Mouse (Mus musculus) G1E-ER4 (cell line): Measurements from ENCODE around the gene Apoc2. TPM values are rescaled to one million over a fixed set of nuclear protein-coding genes. Genes with fewer than 3 reads are reported as not detected.

Experiments
- GATA1 ChIP-seq: IDR thresholded peaks from one replicate; pipeline ENCODE4 v1.8.0; 2012; ENCODE audit warnings: low read length, inconsistent platforms
- polyA plus RNA-seq: library from polyadenylated mRNA; stranded (reverse); fragments of >175 nt; gene quantifications from 2 replicates; pipeline ENCODE4 v1.2.3, GENCODE M21; 2012

Apoc2 gene
- polyA plus RNA-seq, 1 experiment: not detected

DNA sequence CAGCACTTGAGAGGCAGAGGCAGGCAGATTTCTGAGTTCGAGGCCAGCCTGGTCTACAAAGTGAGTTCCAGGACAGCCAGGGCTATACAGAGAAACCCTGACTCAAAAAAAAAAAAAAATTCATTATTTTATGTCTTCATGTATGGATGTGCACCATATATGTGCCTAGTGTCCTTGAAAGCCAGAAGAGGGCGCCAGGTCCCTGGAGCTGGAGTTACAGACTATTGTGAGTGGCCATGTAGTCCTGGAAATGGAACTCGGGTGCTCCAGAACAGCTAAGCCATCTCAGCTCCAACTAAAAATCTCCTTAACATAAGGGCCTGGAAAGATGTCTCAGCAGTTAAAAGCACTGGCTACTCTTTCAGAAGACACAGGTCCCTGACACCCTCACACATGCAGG, 11.0 kb downstream of the Apoc2 start:
- TF ChIP-seq GATA1: no peak

DNA sequence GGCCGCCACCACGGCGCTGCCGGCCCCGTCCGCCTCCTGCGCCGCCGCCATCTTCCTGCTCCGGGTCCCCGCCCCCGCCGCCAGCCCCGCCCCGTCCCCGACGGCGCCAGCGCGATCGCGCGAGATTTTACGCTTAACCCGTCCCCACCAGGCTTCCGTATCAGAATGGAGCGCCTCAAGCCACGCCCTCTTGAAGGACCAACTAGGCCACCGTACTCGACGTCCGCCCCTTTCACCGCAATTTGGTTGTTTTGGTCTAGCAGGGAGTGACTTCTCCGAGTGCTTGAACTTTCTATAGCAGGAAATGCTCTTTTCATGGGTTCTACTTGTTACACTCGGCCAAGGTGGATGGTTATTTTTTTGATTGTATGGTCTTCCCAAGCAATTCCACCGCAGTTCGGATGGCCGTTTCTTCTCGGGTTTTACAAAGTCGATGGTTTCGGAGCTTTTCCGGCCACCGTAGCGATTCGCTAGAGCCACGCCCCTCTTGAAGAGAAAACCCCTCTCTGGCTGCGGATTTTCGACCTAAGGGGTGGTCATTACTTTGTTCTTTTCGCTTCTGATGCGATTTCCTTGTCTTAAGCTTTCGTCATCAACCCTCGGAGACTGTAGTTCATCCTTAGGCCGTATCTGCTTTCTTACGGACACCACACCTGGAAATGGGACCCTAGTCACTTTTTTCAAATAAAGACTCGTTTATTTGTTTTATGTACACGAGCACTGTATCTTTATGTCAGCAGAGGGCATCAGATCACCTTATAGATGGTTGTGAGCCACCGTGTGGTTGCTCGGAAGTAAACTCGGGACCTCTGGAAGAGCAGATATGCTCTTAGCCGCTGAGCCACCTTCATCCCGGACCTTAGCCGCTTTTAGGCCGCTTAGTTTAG, 12.5 kb downstream of the Apoc2 start, which contains the start of gene Clptm1:
TSS of gene Clptm1 (minus strand) at position 79 of the 887 bp plus-strand sequence.
- no peak for TF ChIP-seq GATA1

DNA sequence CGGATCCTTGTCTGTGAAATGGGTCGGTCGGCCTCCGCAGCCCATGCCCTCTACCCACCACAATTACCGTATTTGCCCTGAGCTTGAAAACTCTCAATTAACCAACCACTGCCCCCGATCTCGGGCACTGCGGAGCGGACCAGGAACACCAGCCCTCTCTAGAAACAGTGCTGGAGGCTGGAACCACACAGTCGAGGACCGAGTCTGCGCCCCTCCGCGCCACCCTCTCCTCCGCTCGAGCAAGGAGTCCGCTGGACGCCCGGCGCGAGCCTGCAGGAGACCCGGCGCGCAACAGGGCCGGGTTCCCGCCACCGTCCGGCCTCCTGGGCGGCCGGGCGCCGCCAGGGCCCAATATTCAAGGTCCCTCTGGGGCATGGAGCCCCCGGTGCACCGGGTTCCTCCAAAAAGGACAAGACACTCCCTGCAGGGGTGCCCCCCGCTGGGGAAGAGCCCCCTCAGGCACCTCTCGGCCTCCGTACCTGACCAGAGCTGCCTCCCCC, 13.2 kb downstream of the Apoc2 start:
- no peak for TF ChIP-seq GATA1

DNA sequence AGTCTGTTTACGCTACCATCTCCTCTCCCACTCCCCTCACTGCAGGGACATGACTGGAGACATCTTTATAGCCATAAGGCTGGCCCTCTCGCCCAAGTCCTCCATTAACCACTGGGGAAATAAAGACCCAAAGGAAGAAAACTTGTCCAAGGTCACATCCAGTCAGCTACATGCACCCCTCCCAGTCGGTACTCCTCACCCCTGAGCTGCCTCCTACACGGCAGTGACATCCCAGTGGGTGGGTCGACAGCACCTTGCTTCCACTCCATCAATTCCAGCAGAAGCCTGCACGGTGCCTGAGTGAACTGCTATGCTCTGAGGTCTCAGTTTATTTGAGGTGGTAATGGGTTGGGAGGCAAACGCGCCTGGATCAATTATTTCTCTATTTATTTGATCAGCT, 13.8 kb downstream of the Apoc2 start:
- TF ChIP-seq GATA1: no peak

DNA sequence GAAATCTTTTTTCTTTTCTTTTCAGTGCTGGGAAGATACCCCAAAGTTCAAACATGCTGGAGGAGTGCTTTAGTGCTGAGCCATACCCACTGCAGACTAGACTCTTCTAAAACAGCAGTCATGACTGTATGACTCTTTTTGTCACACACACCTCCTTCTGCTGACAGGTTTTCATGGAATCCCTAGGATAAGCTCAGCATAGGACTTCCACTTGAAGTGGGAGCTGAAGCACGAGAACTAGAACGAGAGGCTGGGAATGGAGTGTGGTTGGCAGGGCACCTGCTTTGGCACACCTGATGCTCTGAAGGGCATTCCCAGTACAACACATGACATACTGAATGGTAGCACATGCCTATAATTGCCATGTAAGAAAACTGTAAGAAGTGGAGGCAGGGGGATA, 25.1 kb downstream of the Apoc2 start:
- TF ChIP-seq GATA1: no peak

DNA sequence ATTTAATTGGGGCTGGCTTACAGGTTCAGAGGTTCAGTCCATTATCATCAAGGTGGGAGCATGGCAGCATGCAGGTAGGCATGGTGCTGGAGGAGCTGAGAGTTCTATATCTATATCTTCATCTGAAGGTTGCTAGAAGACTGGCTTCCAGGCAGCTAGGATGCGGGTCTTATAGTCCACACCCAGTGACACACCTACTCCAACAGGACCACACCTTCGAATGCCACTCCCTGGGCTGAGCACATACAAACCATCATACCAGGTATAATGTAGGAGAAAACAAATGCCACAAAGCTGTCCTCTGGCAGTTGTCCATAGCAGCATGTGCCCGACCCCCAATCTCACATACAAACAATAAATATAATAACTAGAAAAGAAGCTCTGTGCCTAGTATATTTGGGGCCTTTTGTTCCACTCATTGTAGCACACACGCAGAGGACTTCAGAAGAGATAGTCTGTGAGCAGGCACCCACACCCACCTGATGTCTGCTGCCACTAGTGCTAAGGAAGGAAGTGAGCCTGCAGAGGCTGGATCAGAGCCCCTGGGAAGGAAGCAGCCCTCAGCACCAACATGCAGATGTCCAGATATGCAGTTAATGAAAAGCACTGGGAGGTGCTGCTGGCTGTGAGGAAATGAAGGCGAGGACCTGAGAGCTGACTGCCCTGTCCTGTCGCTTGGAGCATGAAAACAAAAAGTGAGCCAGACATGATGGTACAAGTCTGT, 26.5 kb downstream of the Apoc2 start:
- TF ChIP-seq GATA1: no peak

DNA sequence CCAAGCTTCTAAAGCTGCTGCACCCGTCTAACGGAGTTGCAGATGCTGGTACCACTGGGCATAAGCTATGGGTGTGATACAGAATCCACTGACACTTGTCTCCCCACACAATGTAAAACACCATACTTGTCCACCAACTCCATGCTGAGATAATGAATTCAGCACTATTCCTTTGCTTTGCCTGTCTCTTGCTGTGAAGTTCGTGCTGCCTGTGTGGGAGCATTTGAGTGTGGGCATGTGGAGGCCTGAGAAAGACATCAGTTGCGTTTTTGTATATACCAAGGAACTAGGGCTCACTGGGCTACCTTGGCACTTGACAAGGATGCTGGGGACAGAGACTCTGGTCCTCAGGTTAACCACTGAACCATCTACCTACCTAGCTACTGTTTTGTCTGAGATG, 36.5 kb downstream of the Apoc2 start:
- no peak for TF ChIP-seq GATA1

DNA sequence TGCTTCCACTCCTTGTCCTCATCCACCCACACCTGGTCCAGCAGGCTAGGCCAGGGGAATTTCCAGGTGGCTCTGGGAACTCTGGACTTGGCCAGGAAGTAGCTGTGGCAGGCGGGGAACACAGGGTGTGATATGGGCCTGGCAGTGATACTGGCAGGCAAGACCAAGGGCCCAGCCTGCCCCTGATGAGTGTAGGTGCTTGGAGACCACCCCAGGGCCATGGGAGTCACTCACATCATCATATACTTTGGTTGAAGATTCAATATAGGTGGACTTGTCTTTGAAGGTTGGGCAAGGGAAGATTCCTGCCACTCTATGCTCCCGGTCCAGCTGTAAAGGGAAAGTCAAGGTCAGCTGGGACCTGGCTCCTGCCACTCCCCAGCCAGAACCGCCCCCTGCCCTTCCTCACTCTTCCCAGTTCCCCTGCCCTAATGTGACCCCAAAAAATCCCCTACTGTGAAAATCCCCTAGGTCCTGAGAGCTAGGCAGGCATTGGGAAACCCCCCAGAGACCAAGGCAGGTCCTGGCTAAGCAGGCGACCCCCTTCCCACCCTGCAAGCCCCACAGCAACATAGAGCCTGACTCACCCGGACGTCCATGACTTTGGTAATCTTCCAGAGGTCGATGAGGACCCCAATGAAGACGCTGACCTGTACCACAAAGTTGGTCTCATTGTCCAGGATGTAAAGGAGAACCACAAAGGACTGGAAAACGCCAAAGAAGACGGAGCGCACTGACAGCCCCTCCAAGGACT, 42.5 kb downstream of the Apoc2 start:
- no peak for TF ChIP-seq GATA1

DNA sequence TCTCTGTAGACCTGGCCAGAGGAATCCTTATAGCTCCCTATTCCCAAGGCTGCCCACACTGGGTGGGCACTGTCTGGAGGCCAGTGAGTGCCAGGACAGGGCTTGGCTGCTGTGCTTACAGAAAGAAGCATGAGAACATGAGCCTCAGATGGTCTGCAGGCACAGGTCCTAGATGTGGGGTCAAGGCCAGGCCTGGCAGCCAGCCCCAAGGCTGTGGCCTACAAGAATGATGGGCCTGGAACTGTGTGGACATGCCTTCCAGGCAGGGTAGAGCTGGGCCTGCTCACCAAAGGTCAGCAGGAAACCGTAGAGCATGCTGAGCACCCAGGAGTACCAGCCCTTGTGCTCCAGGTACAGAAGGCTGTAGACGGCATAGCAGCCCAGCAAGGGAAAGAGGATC, 43.1 kb downstream of the Apoc2 start:
- no peak for TF ChIP-seq GATA1

DNA sequence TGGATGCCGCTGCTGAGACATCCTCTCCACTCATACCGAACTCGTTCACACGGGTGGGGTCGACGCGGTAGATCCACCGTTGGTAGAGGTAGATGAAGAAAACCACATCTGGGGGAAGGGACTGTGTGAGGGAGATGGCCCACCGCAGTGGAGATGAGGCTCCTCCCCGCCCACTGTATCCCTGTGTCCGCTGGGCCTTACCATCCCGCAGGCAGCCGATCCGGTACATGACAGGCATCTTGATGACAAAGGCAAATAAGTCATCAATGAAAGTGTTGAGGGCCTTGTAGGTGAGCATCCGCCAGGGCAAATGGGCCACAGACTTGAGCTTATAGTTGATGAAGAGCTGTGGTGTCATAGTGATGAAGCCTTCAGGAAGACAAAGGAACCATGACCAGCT, 43.9 kb downstream of the Apoc2 start:
- TF ChIP-seq GATA1: no peak

DNA sequence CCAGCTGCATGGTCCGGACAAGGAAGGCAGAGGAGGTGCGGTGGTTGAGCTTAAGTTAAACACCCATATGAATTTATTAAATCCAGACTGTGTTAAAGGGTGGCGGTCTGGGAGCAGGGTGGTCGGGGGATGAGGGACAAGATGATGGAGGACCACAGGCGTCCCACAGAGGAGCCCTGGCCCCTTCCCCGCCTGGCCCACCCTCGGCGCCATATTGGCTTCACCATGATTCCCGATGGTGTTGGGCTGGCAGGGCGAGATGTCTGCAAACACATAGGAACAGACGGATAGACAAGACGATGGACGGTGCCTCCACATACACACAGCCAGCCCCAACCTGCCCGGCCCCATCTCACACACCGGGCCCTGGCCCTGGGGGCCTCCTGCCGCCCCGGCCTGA, 44.5 kb downstream of the Apoc2 start:
- TF ChIP-seq GATA1: no peak

DNA sequence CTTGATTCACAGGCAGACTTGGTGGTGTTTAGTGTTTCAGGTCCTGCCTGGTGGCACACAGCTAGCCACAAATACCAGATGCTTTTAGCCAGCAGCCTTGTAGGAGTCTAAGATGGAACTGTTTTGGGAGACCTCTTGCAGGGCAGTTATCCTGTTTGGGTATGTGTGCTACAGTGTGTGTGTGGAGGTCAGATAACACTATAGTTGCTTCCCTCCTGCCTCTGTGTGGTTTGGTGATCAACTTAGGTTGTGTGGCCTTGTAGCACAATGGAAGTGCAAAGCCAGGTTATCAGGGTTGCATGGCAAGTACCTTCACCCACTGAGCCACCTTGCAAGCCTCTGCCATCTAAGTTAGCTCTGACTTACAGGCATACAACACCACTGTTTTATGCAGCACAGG, 45.0 kb downstream of the Apoc2 start:
- no peak for TF ChIP-seq GATA1

DNA sequence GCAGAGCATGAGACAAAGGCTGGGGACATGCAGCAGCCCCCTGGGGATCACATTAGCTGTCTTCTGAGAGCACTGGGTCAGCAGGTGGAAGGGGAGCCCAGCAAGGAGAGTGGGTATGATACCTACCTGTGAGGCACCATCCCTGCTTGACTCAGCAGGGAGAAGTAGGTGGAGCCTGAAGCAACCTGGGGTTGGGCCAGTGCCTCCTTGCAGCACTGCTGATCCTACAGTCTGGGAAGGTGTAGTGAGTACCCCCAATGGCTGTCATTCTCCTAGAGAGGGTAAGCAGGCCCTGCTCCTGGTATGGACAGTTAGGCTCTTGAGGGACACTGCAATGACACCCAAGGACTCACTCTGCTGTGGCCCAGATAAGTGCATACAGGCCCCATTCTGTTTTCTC, 45.5 kb downstream of the Apoc2 start:
- no peak for TF ChIP-seq GATA1

DNA sequence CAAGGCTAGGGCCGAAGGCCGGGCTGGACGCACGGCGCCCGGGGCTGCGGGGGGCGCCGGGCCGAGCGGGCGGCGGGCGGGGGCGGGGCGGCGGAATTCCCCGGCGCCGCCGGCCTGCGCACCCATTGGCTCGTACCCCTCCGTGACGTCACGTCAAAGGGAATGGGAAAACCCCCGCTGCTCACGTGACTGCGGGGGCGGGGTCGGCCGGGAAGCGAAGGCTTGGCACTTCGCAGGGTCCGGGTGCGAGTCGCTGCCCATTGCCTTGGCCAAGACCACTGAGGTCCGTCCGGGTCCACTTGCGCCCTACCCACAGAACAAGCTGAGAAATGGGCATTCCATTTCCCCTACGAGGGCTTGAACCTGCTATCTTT, 48.4 kb downstream of the Apoc2 start, which contains the start of gene Relb:
TSS of gene Relb (minus strand) at position 78 of the 374 bp plus-strand sequence.
- no peak for TF ChIP-seq GATA1

DNA sequence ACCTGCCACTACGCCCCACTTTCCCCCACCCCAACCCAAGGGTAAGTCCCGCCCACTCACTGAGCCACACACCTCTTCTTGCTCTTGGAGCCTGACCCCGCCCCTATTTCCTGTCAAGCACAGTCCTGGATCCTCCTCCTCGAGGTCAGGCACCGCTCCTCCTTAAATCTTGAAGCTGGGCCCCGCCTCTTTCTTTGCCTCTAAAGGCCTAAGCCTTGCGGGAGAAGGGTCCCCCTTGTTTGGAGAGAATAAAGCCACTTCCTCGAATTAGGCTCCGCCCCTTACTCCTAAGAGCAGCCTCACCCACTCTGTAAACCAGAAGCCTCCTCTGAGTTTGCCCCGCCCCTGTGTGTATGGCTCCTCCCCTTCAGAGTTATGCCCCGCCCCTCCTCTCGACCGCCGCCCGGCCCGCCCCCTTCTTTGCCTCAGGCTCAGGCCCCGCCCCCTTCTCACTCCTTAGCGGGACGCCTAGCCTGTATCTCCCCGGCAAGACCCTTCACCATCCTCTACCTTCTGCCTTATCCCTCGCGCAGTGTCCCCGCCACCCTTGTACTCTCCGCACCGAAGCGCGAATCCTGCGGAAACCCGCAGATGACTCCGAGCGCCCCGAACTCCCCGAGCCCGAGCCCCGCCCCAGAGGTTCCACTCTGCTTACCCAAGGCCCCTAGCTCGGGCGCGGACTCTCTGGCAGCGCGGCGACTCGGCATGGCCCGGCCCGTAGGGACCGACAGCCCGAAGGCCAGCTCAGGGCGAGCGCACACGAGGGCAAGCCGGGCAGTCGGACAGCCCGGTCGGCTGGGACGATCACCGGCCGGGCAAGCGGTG, 49.0 kb downstream of the Apoc2 start:
- no peak for TF ChIP-seq GATA1

DNA sequence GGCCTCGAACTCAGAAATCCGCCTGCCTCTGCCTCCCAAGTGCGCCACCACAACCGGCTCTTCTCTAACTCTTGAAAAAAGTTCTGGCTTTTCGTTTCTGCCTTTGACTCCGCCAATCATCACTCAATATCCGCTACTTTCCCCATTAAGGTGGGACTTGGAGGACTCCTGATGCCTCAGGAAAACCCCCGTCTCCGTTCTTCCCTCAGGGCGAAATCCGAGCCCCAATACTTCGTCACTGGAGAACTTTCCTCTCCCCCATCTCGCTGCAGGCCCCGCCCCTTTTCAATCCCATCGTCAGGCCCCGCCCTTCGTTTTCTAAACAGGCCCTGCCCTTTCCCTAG, 49.6 kb downstream of the Apoc2 start:
- no peak for TF ChIP-seq GATA1
